Mouse (Mus musculus) kidney, embryonic 15.5 days (tissue): ENCODE data around the gene Aox2. TPM values are rescaled to one million over a fixed set of nuclear protein-coding genes. Genes with fewer than 3 reads are reported as not detected.

ENCODE experiments used
- ATAC-seq: fragments of 200-750 bp; cut with Nextera tagmentation; replicated peaks from 2 replicates; pipeline ENCODE4 v1.8.0; 2017; ENCODE audit warnings: moderate TSS enrichment; ENCODE audit not compliant: low FRiP score
- H3K27ac ChIP-seq: fragments of 300-500 bp; sonication (generic); 2 replicates; pipeline ENCODE4 v1.5.1; 2015; ENCODE audit warnings: mild to moderate bottlenecking, inconsistent platforms
- H3K27me3 ChIP-seq: fragments of 300-500 bp; sonication (generic); 2 replicates; pipeline ENCODE4 v1.6.1; 2015; ENCODE audit warnings: inconsistent platforms
- H3K36me3 ChIP-seq: fragments of 300-500 bp; sonication (generic); 2 replicates; pipeline ENCODE4 v1.6.1; 2015; ENCODE audit warnings: inconsistent platforms
- H3K4me1 ChIP-seq: fragments of 300-500 bp; sonication (generic); 2 replicates; pipeline ENCODE4 v1.6.1; 2015; ENCODE audit warnings: inconsistent platforms
- H3K4me2 ChIP-seq: fragments of 300-500 bp; sonication (generic); 2 replicates; pipeline ENCODE4 v1.6.1; 2015; ENCODE audit warnings: moderate library complexity, mild to moderate bottlenecking, inconsistent platforms
- H3K4me3 ChIP-seq: fragments of 300-500 bp; sonication (generic); replicated peaks from 2 replicates; pipeline ENCODE4 v1.5.1; 2015; ENCODE audit warnings: mild to moderate bottlenecking, inconsistent platforms
- H3K9ac ChIP-seq: fragments of 300-500 bp; sonication (generic); 2 replicates; pipeline ENCODE4 v1.6.1; 2015; ENCODE audit warnings: mild to moderate bottlenecking, inconsistent platforms
- H3K9me3 ChIP-seq: fragments of 300-500 bp; sonication (generic); replicated peaks from 2 replicates; pipeline ENCODE4 v1.6.1; 2016; ENCODE audit warnings: inconsistent platforms
- WGBS: fragments of 180-500 bp; shearing (Covaris S2); methylation state at CpG from one replicate; pipeline ENCODE4 v1.1.7; 2015; ENCODE audit warnings: mixed read lengths; 5-methylcytosine and 5-hydroxymethylcytosine counted together
- polyA plus RNA-seq: library from polyadenylated mRNA; unstranded; fragments of >200 nt; fragmentation: Nextera tagmentation; extraction: Ambion mirVana; gene quantifications from 2 replicates; pipeline ENCODE4 v1.2.1, GENCODE M21; 2015

Gene Aox2
- polyA plus RNA-seq, 1 experiment from 2014 or later: 0.08 TPM

DNA sequence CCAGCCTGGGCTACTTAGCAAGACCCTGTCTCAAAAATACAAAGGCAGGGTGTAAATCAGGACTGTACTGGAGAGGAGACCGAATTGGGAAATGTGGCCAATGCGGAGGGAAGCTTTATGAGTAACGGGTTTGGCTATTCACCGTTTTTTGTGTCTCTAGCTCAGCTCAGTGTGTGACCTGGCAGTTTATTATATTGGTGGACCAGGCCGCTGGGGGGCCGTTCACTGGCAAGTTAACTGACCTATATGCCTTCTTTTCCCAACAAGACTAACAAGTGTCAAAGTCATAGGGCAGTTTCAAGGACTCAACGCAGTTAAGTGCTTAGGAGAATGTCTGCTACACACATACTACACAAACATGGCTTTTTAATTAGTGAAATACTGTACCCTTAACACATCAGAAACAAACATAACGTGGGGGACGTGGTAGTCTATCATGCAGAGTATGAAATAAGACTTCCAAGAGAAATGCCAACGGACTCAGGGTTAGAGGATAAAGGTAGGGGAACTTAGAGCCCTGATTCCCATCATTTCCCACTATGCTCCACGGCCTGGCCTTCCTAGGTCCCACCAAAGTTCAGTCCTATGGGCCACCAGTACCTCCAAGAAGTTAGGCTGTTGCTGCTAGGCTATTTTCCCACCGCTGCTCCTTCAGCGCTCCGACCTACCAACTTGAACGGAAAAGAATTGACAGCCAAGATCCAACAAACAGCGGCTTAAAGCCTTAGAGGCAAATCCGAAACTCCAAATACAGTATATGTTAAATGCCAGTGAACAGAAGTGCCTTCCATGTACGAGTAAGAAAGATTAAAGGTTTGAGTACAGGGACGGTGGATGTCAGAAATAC, 113.5 kb downstream of the Aox2 start:
- H3K4me2 ChIP-seq: peak overlapping the region; percentile 75
- H3K9ac ChIP-seq: peak overlapping the region; percentile 98
- H3K27me3 ChIP-seq: no peaks in the 10 kb centered on the region
- H3K27ac ChIP-seq: peak overlapping the region; percentile 99
- peaks cover 21% of the 10 kb centered on the region for H3K36me3 ChIP-seq
- ATAC-seq: no peak
- peak overlapping the region; percentile 98 for H3K4me3 ChIP-seq
- H3K4me1 ChIP-seq: peaks cover 22% of the 10 kb centered on the region
- 36% methylated on average over 19 of the region's 19 CpGs for WGBS
- H3K9me3 ChIP-seq: no peaks in the 10 kb centered on the region

DNA sequence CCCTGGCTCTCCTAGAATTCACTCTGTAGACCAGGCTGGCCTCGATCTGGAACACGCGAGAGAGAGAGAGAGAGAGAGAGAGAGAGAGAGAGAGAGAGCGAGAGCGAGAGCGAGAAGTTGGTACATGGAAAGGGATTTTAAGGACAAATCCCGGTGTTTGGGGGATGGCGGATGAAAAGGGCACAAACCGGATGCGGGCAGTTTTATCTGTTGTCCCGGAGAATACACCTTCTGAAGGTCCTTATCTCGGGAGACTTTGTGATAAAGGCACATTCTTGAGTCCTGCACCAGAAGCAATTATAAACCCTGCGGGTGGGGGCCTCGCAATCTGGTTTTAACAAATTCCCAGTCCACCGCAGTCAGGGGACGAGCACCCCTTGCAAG, 114.1 kb downstream of the Aox2 start:
- H3K4me1 ChIP-seq: peaks cover 22% of the 10 kb centered on the region
- no peaks in the 10 kb centered on the region for H3K27me3 ChIP-seq
- peak overlapping the region; percentile 98 for H3K9ac ChIP-seq
- ATAC-seq: no peak; the same call in 1 of the 2 replicates
- peaks cover 27% of the 10 kb centered on the region for H3K36me3 ChIP-seq
- H3K27ac ChIP-seq: peak overlapping the region; percentile 99
- WGBS: under 1% methylated on average over 16 of the region's 16 CpGs
- H3K4me3 ChIP-seq: peak overlapping the region; percentile 98
- H3K9me3 ChIP-seq: no peaks in the 10 kb centered on the region
- peak overlapping the region; percentile 75 for H3K4me2 ChIP-seq

DNA sequence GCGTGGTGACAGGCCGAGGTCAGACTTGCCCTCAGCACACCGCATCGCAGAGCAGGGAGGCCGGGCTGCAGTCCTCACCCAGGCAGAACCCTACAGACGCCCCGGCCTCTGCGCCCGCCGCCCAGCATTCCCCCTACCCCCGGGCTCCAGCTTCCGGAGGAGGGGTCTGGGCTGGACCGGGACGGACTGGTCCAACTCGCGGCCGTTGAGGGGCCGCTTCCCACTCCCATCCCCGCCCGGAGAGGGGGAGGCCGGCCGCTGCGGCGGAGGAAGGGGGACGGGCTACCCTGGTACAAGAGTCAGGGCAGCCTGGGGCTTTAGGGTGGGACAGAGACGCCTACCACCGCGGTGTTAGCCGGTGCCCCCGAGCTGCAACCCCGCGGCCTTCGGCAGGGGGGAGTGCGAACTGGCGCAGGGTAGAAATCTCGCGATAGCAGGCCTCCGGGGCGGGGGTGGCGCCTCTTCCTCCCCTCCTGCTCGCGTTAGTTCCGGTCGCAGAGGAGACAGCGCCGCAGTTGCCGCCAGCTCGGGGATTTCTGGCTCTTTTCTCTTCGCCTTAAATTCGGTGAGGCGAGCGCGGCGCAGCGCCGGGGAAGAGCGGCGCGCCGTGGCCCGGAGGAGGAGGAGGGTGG, 114.6 kb downstream of the Aox2 start, which contains the start of gene Bzw1:
Gene Bzw1, plus strand, starts transcription at position 247 of the 632 bp plus-strand sequence.
- Histone ChIP-seq H3K4me3 (peak within 1 kb of the TSS; percentile 98), H3K27ac (peak within 1 kb of the TSS; percentile 99), H3K36me3 (peaks cover 32% of the 10 kb centered on the region), H3K4me2 (peak within 1 kb of the TSS; percentile 75), H3K4me1 (peaks cover 22% of the 10 kb centered on the region), H3K9ac (peak within 1 kb of the TSS; percentile 98), H3K27me3 (no peaks in the 10 kb centered on the region), H3K9me3 (no peaks in the 10 kb centered on the region)
- ATAC-seq: peak; percentile 97
- under 1% methylated on average over 59 of the region's 61 CpGs for WGBS

DNA sequence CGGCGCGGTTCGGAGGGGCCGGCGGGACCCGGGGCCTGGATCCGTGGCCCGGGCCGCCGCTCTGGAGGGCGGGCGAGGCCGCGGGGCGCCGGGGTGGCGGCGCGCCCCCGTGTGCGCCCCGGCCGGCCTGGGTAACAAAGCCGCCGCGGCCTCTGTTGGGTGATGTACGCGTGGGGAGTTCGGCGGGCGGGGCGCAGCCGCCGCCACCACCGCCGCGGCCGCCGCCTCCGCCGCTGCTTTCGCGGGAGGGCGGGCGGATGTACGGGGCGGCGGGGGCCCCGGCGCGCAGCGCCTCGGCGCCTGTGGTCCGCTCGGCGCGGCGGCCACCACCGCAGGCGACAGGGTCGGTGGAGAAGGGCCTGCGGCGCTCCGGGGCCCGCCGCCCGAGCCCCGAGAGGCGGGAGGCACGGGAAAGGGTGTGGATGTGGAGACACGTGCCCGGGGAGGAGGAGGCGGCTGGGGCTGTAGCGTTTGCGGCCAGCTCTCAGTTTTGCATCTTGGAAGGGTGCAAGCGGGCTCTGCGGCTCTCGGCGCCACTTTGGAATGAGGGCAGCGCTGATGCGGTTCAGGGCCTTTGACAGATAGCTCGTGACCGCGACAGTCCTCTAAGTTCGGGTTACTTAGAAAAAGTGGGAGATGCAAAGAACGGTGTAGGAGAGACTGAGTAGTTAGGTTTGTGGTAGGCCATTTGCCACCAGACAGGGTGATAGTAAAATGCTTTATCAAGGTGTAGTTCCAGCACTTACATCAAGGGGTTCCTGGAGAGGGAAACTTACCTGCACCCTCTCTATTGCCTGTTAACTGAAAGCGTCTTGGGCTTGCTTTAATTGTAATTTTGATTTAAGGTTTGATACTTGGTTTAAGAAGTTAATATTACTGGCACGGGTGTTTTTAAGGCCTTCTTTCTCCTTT, 115.4 kb downstream of the Aox2 start:
- Histone ChIP-seq H3K27me3 (no peaks in the 10 kb centered on the region), H3K4me1 (peaks cover 22% of the 10 kb centered on the region), H3K9me3 (no peaks in the 10 kb centered on the region), H3K9ac (peak overlapping the region; percentile 98), H3K4me3 (peak overlapping the region; percentile 98), H3K27ac (peak overlapping the region; percentile 99), H3K36me3 (peaks cover 40% of the 10 kb centered on the region), H3K4me2 (peak overlapping the region; percentile 75)
- peak; percentile 71 for ATAC-seq
- under 1% methylated on average over 67 of the region's 90 CpGs for WGBS

DNA sequence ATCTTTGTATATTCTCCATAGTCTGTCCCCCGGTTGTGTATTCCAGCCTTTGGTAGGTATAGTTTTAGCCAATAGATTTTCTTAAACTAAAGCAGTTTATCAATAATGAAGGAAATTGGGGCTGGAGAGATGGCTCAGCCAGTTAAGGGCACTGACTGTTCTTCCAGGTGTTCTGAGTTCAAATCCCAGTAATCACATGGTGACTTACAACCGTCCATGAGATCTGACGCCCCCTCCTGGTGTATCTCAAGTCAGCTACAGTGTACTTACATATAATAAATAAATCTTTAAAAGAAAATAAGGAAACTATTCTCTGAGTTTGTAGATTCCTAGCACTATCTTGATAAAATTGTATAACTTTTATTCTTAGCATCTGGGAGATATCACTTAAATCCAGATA, 117.2 kb downstream of the Aox2 start:
- H3K9me3 ChIP-seq: no peaks in the 10 kb centered on the region
- no peak for ATAC-seq
- H3K27ac ChIP-seq: no peak overlapping the region

DNA sequence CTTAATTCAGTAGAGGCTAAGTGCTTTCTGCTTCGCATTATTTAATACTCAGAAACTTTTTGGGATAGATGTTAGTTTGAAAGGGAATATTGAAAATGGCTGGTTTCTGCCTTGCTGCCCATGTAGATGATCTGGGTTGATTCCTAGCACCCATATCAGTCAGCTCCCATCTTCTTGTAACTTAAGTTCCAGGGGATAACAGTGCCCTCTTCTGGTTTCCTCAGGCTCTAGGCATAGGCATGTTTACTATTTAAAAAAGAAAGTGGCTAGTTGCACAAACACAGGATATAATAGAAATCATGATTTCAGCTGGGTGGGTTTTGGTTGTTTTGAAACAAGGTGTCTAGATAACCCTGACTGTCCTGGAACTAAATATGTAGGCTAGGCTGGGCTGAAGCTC, 118.1 kb downstream of the Aox2 start:
- Histone ChIP-seq H3K27ac (no peak overlapping the region), H3K36me3 (peaks cover 66% of the 10 kb centered on the region), H3K4me3 (no peak overlapping the region), H3K9me3 (no peaks in the 10 kb centered on the region), H3K9ac (no peak overlapping the region), H3K4me1 (peaks cover 19% of the 10 kb centered on the region), H3K4me2 (no peak overlapping the region), H3K27me3 (no peaks in the 10 kb centered on the region)
- no peak for ATAC-seq
- 98% methylated on average over 1 of the region's 1 CpGs for WGBS

More for the DNA sequence above, 117.2 kb downstream of the Aox2 start:
- WGBS: 90% methylated on average over 3 of the region's 3 CpGs
- Histone ChIP-seq H3K27me3 (no peaks in the 10 kb centered on the region), H3K9ac (no peak overlapping the region), H3K36me3 (peaks cover 57% of the 10 kb centered on the region), H3K4me3 (no peak overlapping the region), H3K4me1 (peaks cover 22% of the 10 kb centered on the region), H3K4me2 (no peak overlapping the region)

DNA sequence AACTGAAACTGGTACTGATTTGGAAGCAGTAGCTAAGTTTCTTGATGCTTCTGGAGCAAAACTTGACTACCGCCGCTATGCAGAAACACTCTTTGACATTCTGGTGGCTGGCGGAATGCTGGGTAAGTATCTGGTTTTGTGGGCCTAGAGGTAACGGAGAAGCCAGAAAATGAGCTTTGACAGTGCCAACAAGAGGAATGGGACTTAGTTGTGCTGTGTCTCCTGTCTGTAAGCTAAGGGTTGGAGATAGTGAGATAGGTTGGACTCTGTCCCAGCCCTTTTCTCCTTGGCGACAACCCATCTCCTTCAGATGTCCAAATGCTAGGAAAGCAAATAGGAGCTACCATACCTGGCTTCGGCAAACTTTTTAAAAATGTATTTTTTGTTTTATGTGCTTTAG, 119.6 kb downstream of the Aox2 start:
- no peak overlapping the region for H3K9ac ChIP-seq
- no peak overlapping the region for H3K4me2 ChIP-seq
- H3K4me1 ChIP-seq: peaks cover 12% of the 10 kb centered on the region; the same call in 1 of the 2 replicates
- ATAC-seq: no peak
- no peaks in the 10 kb centered on the region for H3K27me3 ChIP-seq
- H3K9me3 ChIP-seq: no peaks in the 10 kb centered on the region
- H3K27ac ChIP-seq: no peak overlapping the region
- H3K4me3 ChIP-seq: no peak overlapping the region
- WGBS: 95% methylated on average over 6 of the region's 6 CpGs
- peaks cover 81% of the 10 kb centered on the region for H3K36me3 ChIP-seq

DNA sequence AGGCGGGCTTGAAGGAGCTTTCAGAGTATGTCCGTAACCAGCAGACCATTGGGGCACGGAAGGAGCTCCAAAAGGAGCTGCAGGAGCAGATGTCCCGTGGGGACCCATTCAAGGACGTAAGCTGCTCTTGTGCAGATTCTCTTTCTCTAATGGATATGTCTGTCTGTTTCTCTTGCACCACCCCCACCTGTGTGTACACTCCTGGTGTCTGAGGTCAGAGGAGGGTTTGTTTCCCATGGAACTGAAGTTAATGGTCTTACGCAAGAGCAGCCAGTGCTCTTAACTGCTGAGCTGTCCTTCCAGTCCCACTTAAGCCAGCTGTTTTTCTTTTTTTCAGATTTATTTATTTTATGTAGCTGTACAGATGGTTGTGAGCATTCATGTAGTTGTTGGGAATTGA, 123.3 kb downstream of the Aox2 start:
- H3K4me2 ChIP-seq: no peak overlapping the region
- no peaks in the 10 kb centered on the region for H3K4me1 ChIP-seq
- 91% methylated on average over 6 of the region's 6 CpGs for WGBS
- no peak overlapping the region for H3K4me3 ChIP-seq
- H3K27me3 ChIP-seq: no peaks in the 10 kb centered on the region
- H3K36me3 ChIP-seq: peaks cover 94% of the 10 kb centered on the region
- ATAC-seq: no peak
- H3K27ac ChIP-seq: no peak overlapping the region
- no peaks in the 10 kb centered on the region for H3K9me3 ChIP-seq
- H3K9ac ChIP-seq: no peak overlapping the region

DNA sequence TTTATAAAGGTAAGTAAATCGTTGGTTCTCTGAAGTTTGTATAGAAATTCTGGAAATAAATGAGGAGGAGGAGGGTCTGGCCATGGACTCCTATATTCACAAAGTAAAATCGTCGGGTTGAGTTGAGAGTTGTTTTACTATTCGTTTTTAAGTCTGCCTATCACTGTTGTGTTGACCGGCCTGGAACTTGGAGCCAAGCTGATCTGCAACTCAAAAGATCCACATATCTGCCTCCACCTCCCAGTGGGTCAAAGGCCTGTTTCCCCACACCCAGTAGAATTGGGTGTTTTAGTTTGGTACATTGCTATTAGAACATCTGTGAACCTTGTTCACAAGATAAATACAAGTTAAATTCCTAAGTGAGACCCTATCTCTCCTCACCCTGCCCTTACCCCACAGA, 125.6 kb downstream of the Aox2 start:
- ATAC-seq: no peak
- H3K9ac ChIP-seq: no peak overlapping the region
- H3K9me3 ChIP-seq: no peaks in the 10 kb centered on the region
- H3K27ac ChIP-seq: no peak overlapping the region
- H3K4me1 ChIP-seq: no peaks in the 10 kb centered on the region
- WGBS: 96% methylated on average over 5 of the region's 5 CpGs
- H3K27me3 ChIP-seq: no peaks in the 10 kb centered on the region
- H3K4me3 ChIP-seq: no peak overlapping the region
- no peak overlapping the region for H3K4me2 ChIP-seq
- H3K36me3 ChIP-seq: peaks cover 84% of the 10 kb centered on the region

DNA sequence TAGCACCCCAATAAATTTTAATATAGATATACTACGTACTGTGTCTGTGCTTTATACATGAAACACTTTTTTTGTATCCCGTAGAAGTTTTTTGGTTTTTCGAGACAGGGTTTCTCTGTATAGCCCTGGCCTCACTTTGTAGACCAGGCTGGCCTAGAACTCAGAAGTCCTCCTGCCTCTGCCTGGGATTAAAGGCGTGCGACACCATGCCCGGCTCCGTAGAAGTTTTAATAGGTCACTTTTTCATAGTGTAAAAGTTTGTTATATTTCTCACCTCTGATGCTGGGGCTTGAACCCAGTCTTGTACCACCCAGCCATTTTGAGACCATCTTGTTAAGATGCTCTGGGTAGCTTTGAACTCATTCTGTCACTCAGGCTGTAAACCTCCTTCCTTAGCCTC, 129.2 kb downstream of the Aox2 start:
- no peak overlapping the region for H3K27ac ChIP-seq
- WGBS: 98% methylated on average over 7 of the region's 7 CpGs
- H3K9me3 ChIP-seq: no peaks in the 10 kb centered on the region
- no peak for ATAC-seq
- no peak overlapping the region for H3K4me2 ChIP-seq
- H3K36me3 ChIP-seq: peaks cover 77% of the 10 kb centered on the region
- no peak overlapping the region for H3K4me3 ChIP-seq
- H3K27me3 ChIP-seq: no peaks in the 10 kb centered on the region
- no peak overlapping the region for H3K9ac ChIP-seq
- H3K4me1 ChIP-seq: no peaks in the 10 kb centered on the region

DNA sequence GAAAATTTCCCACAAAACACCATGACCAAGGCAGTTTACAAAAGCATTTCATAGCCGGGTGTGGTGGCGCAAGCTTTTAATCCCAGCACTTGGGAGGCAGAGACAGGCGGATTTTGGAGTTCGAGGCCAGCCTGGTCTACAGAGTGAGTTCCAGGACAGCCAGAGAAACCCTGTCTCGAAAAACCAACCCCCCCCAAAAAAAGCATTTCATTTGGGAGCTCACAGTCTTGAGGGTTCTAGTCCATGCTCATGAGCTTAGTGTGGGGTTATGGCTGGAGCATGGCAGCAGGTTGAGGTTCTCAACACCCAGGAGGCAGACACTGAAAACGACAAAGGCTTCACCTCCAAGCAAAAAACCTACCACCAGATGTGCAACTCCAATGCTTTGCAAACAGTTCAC, 130.0 kb downstream of the Aox2 start:
- no peak overlapping the region for H3K27ac ChIP-seq
- ATAC-seq: no peak
- no peaks in the 10 kb centered on the region for H3K4me1 ChIP-seq
- WGBS: 89% methylated on average over 6 of the region's 6 CpGs
- no peaks in the 10 kb centered on the region for H3K27me3 ChIP-seq
- H3K9ac ChIP-seq: no peak overlapping the region
- no peak overlapping the region for H3K4me3 ChIP-seq
- no peak overlapping the region for H3K4me2 ChIP-seq
- H3K9me3 ChIP-seq: no peaks in the 10 kb centered on the region
- H3K36me3 ChIP-seq: peaks cover 77% of the 10 kb centered on the region
